Mouse (Mus musculus): ENCODE data around the gene Sell.

DNA sequence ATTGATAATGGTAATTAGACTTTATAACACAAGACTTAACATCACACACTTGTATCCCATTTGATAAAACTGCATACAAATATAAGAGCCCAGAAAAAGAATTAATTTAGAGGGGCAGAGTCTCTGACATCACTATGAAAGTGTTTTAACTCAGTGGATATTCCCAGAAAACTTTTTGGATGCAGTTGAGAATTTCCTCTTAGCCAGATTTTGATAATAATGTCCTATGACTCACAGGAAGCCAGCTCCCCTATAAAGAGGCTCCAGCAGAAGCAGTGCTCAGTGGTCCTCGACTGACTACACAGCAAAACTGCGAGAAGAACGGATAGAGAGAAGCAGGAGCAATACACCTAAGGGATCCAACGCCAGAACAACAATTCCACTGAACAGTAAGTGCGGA lies 13.8 kb upstream of the Sell start, which contains the start of gene Sele:
- TF ChIP-seq CTCF (IDR thresholded peaks at IDR 0.05; ENCODE audit: low read depth) (no peak), EP300 (IDR thresholded peaks at IDR 0.05; ENCODE audit: low read depth) (no peak)

Measured in liver, postnatal 0 days (tissue).